Mouse (Mus musculus): Measurements from ENCODE around the gene Csmd2. TPM values are rescaled to one million over a fixed set of nuclear protein-coding genes. Genes with fewer than 3 reads are reported as not detected.
"Not testable (repeated sequence)": the region's sequence is repeated elsewhere in the genome, so short reads cannot be mapped to it uniquely, and the experiment has no call there.

The Csmd2 gene
- polyA plus RNA-seq, 1 experiment from 2014 or later: 9.1 TPM

DNA sequence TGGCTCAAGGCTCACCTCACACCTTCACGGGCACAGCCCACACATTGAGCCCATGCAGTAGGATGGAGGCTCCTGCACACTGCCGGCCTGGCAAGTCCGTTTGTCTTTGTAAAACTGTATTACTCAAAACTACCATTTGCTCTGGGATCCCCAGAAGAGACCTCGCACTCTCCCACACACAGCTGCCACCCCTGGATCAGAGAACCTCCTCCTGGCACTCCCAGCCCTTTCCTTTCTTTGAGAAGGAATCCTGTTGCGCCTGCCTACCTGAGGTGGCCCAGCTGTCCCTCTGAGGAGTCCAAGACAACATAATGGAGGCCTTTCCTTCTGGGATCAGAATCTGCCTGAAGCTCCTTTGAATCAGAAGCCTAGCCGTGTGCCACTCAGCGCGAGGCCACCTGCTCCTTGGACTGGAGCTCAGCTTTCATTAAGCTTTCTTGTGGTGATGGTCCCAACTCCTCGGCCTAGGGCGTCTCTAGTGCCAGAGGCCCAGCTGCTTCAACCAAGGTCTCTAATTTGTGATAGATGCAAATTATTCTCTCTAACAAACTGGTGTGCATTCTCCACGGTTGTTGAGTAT, 502.0 kb downstream of the Csmd2 start:
- Histone ChIP-seq H3K9me3 (no peaks in the 10 kb centered on the region), H3K27ac (replicated peaks) (no peak overlapping the region), H3K36me3 (peaks cover 38% of the 10 kb centered on the region), H3K4me3 (no peak overlapping the region), H3K4me2 (no peak overlapping the region), H3K27me3 (no peaks in the 10 kb centered on the region), H3K4me1 (replicated peaks) (peaks cover 5% of the 10 kb centered on the region; the same call in 1 of the 2 replicates), H3K9ac (no peak overlapping the region)
- 81% methylated on average over 11 of the region's 11 CpGs for WGBS
- no peak for ATAC-seq (ENCODE audit: low read depth)

DNA sequence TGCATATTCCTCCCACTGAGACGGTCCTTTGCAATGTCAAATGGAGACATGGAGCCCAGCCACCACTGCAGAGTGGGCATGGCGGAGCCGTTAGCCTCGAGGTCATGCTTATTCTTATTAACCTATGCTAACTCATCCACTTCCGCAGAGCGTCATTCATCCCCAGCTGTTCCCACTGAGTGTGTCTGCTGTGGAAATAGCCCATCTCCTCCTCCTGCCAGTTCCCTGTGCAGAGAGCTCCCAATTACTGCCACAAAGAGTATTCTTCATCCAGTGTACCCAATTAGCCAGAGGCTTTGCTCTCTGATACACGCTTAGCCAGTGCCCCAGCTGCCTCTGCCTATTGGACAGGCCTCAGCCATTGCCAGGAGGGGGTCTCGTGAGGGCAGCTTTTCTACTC, 504.4 kb downstream of the Csmd2 start:
- no peaks in the 10 kb centered on the region for H3K27me3 ChIP-seq
- H3K9ac ChIP-seq: no peak overlapping the region
- H3K4me3 ChIP-seq: no peak overlapping the region
- peaks cover 46% of the 10 kb centered on the region for H3K36me3 ChIP-seq
- no peaks in the 10 kb centered on the region for H3K9me3 ChIP-seq
- H3K4me1 ChIP-seq (replicated peaks): peaks cover 5% of the 10 kb centered on the region; the same call in 1 of the 2 replicates
- WGBS: 47% methylated on average over 8 of the region's 8 CpGs
- no peak for ATAC-seq (ENCODE audit: low read depth)
- no peak overlapping the region for H3K4me2 ChIP-seq
- 0 out of 2 replicates have a peak overlapping the region, but pooled peaks have one; percentile 28 for H3K27ac ChIP-seq (replicated peaks)

DNA sequence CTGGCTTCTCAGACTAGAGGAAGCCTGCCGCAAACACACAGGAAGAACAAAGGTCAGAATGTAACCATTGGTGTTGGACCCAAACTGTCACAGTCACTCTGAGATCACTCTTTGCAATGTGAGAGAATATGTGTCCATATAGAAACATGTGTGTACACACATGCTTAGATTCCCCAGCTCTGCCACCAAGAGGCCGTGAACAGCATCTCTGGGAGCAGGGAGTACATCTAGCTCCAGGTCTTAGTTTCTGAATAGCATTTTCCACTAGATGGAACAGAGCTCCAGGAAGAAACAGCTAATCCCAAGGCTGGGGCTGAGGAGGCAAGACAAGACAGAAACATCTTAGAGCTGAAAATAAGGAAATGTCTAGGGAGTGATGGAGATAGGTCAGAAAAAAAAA, 512.3 kb downstream of the Csmd2 start:
- no peak overlapping the region for H3K27ac ChIP-seq (replicated peaks)

DNA sequence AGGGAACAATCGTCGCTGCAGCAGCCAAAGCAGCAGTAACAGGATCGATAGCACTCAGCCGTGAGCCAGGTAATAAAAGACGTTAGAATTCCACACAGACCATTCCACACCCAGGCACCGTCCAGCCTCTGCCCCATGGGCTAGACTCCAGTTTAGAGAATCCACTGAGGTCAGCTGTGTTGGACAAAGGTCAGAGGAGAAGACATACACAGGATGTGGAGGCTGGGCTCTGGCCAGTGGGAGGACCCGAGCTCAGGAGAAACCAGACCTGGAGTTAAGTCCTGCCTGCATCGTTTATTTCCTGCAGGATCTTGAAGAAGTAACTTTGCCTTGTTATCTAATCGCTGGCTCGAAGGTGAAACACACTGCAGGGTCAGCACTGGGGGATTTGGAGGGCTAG, 519.2 kb downstream of the Csmd2 start:
- H3K36me3 ChIP-seq: peaks cover 21% of the 10 kb centered on the region
- 64% methylated on average over 10 of the region's 10 CpGs for WGBS
- H3K27ac ChIP-seq (replicated peaks): no peak overlapping the region
- no peak overlapping the region for H3K4me2 ChIP-seq
- no peak overlapping the region for H3K9ac ChIP-seq
- no peak for ATAC-seq (ENCODE audit: low read depth)
- H3K27me3 ChIP-seq: peaks cover 3% of the 10 kb centered on the region; the same call in 1 of the 2 replicates
- no peak overlapping the region for H3K4me3 ChIP-seq
- H3K9me3 ChIP-seq: no peaks in the 10 kb centered on the region
- no peaks in the 10 kb centered on the region for H3K4me1 ChIP-seq (replicated peaks)

More for the DNA sequence above, 512.3 kb downstream of the Csmd2 start:
- no peak overlapping the region for H3K9ac ChIP-seq
- H3K9me3 ChIP-seq: no peaks in the 10 kb centered on the region
- no peak overlapping the region for H3K4me3 ChIP-seq
- peaks cover 30% of the 10 kb centered on the region for H3K36me3 ChIP-seq
- no peak overlapping the region for H3K4me2 ChIP-seq
- ATAC-seq (ENCODE audit: low read depth): no peak
- H3K4me1 ChIP-seq (replicated peaks): no peaks in the 10 kb centered on the region
- H3K27me3 ChIP-seq: no peaks in the 10 kb centered on the region
- WGBS: 81% methylated on average over 2 of the region's 2 CpGs

DNA sequence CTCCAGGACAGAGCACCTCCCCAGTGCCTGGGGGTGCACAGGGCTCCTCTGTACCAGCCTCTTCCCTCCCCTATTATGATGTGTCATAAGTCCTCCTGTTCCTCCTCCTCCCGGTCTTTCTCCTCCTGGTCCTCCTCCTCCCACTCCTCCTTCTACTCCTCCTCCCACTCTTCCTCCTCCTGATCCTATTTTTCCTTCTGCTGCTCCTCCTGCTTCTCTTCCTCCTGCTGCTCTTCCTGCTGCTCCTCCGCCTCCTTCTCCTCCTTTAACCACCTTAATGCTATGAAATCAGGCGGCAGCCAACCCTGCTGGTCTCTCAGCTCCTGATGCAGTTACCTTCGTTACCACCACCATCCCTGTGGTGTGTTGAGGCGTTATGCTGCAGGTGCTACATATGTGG, 522.2 kb downstream of the Csmd2 start:
- H3K4me3 ChIP-seq: no peak overlapping the region
- H3K9me3 ChIP-seq: no peaks in the 10 kb centered on the region
- no peak overlapping the region for H3K27ac ChIP-seq (replicated peaks)
- H3K36me3 ChIP-seq: peaks cover 21% of the 10 kb centered on the region
- no peak for ATAC-seq (ENCODE audit: low read depth)
- no peak overlapping the region for H3K9ac ChIP-seq
- no peak overlapping the region for H3K4me2 ChIP-seq
- peaks cover 3% of the 10 kb centered on the region; the same call in 1 of the 2 replicates for H3K27me3 ChIP-seq
- 77% methylated on average over 5 of the region's 5 CpGs for WGBS
- H3K4me1 ChIP-seq (replicated peaks): no peaks in the 10 kb centered on the region

DNA sequence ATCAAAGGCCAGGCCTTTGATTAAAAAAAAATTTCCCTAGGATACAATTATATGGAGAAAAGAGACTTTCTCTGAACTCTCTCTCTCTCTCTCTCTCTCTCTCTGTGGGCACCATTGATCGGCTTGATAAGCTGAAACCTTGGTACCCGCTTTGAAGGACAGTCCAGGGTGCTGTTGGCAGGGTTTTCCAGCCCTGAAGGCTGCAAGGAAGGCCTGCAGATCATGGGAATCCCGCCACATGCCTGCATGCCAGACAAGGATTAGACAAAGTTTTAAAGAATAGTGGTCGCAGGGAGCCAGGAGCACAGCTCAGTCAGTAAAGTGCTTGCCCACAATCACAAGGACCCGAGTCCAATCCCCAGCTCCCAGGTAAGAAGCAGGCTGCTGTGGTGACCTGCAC, 526.8 kb downstream of the Csmd2 start:
- Histone ChIP-seq H3K4me3 (no peak overlapping the region), H3K9me3 (no peaks in the 10 kb centered on the region), H3K9ac (no peak overlapping the region), H3K27ac (replicated peaks) (no peak overlapping the region), H3K4me2 (no peak overlapping the region), H3K36me3 (peaks cover 29% of the 10 kb centered on the region), H3K4me1 (replicated peaks) (no peaks in the 10 kb centered on the region), H3K27me3 (peaks cover 1% of the 10 kb centered on the region; the same call in 1 of the 2 replicates)
- ATAC-seq (ENCODE audit: low read depth): no peak
- WGBS: 82% methylated on average over 5 of the region's 5 CpGs

DNA sequence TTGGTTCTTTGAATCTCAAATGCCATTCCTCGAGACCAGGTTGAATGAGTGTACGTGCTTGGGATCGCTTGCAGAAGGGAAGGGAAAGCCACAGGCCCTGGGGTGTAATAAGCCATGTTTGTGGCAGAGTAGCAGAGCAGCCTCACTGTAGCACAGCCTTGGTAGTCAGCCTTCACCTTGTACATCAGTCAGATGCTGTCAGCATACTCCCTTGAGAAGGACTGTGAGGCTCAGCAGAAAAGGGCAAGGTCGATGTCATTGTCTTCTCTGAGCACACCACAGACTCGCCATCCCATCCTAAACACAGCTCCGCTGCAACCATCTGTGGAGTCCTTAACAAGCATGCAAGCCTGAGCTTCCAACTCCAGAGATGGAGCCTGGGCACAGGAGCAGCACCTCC, 533.6 kb downstream of the Csmd2 start:
- no peak overlapping the region for H3K9ac ChIP-seq
- no peak overlapping the region for H3K27ac ChIP-seq (replicated peaks)
- H3K4me2 ChIP-seq: no peak overlapping the region
- H3K4me1 ChIP-seq (replicated peaks): no peaks in the 10 kb centered on the region
- no peak for ATAC-seq (ENCODE audit: low read depth)
- H3K9me3 ChIP-seq: no peaks in the 10 kb centered on the region
- no peaks in the 10 kb centered on the region for H3K27me3 ChIP-seq
- WGBS: 86% methylated on average over 6 of the region's 6 CpGs
- H3K4me3 ChIP-seq: no peak overlapping the region
- peaks cover 46% of the 10 kb centered on the region for H3K36me3 ChIP-seq

DNA sequence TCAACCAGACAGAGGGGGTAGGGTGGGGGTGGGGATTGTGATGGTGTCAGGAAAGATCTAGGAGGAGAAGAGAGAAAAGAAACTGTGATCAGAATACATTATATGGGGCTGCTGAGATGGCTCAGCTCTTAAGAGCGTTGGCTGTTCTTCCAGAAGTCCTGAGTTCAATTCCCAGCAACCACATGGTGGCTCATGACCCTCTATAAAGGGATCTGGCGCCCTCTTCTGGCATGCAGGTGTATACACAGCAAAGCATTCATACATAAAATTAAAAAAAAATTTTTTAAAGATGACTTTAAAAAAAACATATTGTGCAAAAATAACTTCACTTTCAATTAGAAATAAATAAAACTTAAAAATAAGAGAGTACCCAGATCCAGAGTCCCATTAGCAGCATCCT, 555.7 kb downstream of the Csmd2 start:
- no peaks in the 10 kb centered on the region for H3K9me3 ChIP-seq
- H3K9ac ChIP-seq: no peak overlapping the region
- no peak overlapping the region for H3K27ac ChIP-seq (replicated peaks)
- WGBS: 30% methylated on average over 2 of the region's 2 CpGs
- ATAC-seq (ENCODE audit: low read depth): no peak
- no peaks in the 10 kb centered on the region for H3K27me3 ChIP-seq
- no peak overlapping the region for H3K4me2 ChIP-seq
- no peak overlapping the region for H3K4me3 ChIP-seq
- H3K36me3 ChIP-seq: peaks cover 49% of the 10 kb centered on the region
- H3K4me1 ChIP-seq (replicated peaks): no peaks in the 10 kb centered on the region

DNA sequence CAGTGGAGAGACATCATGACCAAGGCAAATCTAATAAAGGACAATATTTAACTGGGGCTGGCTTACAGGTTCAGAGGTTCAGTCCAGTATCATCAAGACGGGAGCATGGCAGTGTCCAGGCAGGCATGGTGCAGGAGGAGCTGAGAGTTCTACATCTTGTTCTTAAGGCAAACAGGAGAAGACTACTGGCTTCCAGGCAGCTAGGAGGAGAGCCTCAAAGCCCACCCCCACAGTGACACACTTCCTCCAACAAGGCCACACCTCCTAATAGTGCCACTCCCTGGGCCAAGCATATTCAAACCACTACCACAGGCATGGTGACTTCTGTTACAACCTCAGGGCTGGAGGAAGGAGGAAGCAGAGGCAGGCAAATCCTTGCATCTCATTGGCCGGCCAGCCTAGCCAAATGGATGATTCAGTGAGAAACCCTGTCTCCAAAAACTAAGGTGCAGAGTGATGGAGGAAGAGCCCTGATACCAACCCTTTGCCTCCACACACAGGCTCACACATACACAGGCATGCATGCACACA, 556.4 kb downstream of the Csmd2 start:
- H3K4me1 ChIP-seq (replicated peaks); H3K4me3 ChIP-seq; ATAC-seq (ENCODE audit: low read depth); H3K9me3 ChIP-seq; H3K4me2 ChIP-seq; H3K9ac ChIP-seq; H3K27ac ChIP-seq (replicated peaks); H3K27me3 ChIP-seq: not testable (repeated sequence)
- WGBS: 75% methylated on average over 2 of the region's 2 CpGs
- peaks cover 48% of the 10 kb centered on the region for H3K36me3 ChIP-seq

DNA sequence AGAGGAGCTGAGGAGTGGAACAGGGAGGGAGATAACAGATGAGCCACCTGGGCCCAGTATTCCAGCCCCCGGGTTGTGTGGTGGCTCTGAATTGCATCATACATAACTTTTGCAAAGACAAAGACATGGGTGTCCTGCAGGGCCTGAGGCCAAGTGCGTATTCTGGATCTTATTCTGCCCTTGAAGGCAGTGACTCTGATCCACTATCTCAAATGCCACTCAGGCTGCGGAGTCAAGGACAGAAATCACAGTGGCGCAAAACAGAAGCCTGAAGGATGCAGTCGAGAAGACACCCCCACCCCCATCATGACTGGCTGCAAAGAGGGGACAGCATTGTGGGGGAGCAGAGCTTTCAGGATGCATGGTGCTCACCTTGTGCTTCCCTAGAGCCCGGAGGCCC, 563.1 kb downstream of the Csmd2 start:
- H3K36me3 ChIP-seq: peaks cover 79% of the 10 kb centered on the region
- no peak for ATAC-seq (ENCODE audit: low read depth)
- H3K4me2 ChIP-seq: no peak overlapping the region
- 84% methylated on average over 6 of the region's 6 CpGs for WGBS
- H3K9ac ChIP-seq: no peak overlapping the region
- H3K4me1 ChIP-seq (replicated peaks): no peaks in the 10 kb centered on the region
- H3K9me3 ChIP-seq: no peaks in the 10 kb centered on the region
- no peak overlapping the region for H3K4me3 ChIP-seq
- H3K27ac ChIP-seq (replicated peaks): no peak overlapping the region
- H3K27me3 ChIP-seq: no peaks in the 10 kb centered on the region

DNA sequence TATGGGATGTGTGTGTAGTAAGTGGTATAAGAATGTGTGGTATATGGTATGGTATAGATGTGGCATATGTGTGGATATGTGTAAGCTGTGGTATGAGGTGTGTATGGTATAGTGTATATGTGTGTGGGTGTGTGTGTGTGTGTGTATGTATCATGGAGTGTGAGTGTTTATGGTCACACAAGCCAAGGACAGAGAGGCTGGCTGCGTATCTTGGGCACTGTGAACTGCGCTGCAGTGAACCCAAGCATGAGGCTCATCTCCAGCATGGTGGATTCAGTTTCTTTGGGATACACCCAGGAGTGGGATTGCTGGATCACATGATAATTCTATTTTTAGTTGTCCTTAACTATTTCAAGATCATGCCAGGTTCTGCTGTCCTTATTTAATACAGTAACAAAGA, 566.5 kb downstream of the Csmd2 start:
- H3K27ac ChIP-seq (replicated peaks): no peak overlapping the region
- ATAC-seq (ENCODE audit: low read depth): no peak
- WGBS: 96% methylated on average over 2 of the region's 2 CpGs

DNA sequence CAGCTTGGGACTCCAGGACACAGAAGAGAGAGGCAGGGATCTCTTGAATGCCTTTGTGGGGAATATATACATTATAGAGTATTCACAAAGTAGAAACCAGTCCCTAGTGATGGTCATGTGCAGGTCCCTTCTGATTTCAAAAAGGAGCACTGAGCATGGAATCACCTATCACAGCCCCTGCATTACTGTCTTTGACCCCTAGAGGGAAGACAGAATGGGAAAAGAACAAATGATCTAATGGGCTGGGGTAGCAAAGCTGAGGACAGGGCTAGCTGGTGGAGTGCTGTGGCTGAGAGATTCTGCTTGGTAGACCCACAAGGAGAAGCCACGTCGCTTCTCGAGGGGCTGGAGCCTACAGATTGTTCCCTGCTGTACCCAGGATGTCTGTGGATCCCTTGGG, 572.7 kb downstream of the Csmd2 start:
- Histone ChIP-seq H3K36me3 (peaks cover 57% of the 10 kb centered on the region), H3K9me3 (no peaks in the 10 kb centered on the region), H3K27me3 (no peaks in the 10 kb centered on the region), H3K4me1 (replicated peaks) (no peaks in the 10 kb centered on the region; the same call in 1 of the 2 replicates), H3K4me2 (no peak overlapping the region), H3K27ac (replicated peaks) (no peak overlapping the region), H3K9ac (no peak overlapping the region), H3K4me3 (no peak overlapping the region)
- WGBS: 85% methylated on average over 3 of the region's 3 CpGs
- ATAC-seq (ENCODE audit: low read depth): no peak

More for the DNA sequence above, 566.5 kb downstream of the Csmd2 start:
- H3K9ac ChIP-seq: no peak overlapping the region
- no peaks in the 10 kb centered on the region for H3K4me1 ChIP-seq (replicated peaks)
- H3K4me3 ChIP-seq: no peak overlapping the region
- H3K36me3 ChIP-seq: peaks cover 73% of the 10 kb centered on the region
- no peak overlapping the region for H3K4me2 ChIP-seq
- H3K27me3 ChIP-seq: no peaks in the 10 kb centered on the region
- H3K9me3 ChIP-seq: no peaks in the 10 kb centered on the region

DNA sequence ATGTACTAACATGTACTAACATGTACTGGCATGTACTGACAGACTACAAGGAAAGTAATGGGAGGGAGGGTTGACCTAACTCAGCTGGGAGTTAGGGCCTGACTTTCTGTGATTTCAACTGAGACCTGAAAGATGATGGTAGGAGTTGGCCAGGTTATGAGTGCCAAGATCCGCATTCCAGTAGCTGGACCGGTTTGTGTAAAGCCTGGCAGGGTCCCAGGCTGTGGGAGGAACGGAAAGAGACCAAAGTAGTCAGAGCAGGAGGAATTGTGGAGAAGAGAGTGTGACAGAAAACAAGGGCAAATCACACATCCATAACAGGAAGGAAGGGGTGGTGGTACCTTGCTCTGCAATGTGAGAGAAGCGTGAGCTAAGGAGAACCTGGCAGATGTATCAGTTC, 588.2 kb downstream of the Csmd2 start:
- Histone ChIP-seq H3K4me3 (no peak overlapping the region), H3K4me1 (replicated peaks) (no peaks in the 10 kb centered on the region), H3K9me3 (peaks cover 9% of the 10 kb centered on the region), H3K27ac (replicated peaks) (no peak overlapping the region), H3K36me3 (peaks cover 43% of the 10 kb centered on the region), H3K27me3 (no peaks in the 10 kb centered on the region), H3K4me2 (no peak overlapping the region), H3K9ac (no peak overlapping the region)
- no peak for ATAC-seq (ENCODE audit: low read depth)
- WGBS: 91% methylated on average over 4 of the region's 4 CpGs
